Mouse (Mus musculus): ENCODE measurements at regions not wholly inside any gene's neighbourhood (a gene's known extent, or its start where the extent isn't known, plus 50 kb on each side); places are given as distances from the start of the nearest gene placed in this dataset.

- Histone ChIP-seq H3K4me1 (replicated peaks) (no peaks in the 10 kb centered on the region), H3K9ac (no peak overlapping the region), H3K4me3 (no peak overlapping the region), H3K4me2 (no peak overlapping the region), H3K27ac (replicated peaks) (no peak overlapping the region), H3K36me3 (no peaks in the 10 kb centered on the region), H3K9me3 (no peaks in the 10 kb centered on the region), H3K27me3 (no peaks in the 10 kb centered on the region; the same call in 1 of the 2 replicates)
- WGBS = 14% methylated on average over 8 of the region's 8 CpGs
- ATAC-seq (ENCODE audit: low FRiP score, low read depth) = no peak
Measured at GRCm38 (mm10) chr5:119378261-119378660, 292.2 kb upstream of the Tbx3 start.

GRCm38 (mm10) chr5:119379915-119380432 lies 290.5 kb upstream of the Tbx3 start:
- Histone ChIP-seq H3K9me3 (no peaks in the 10 kb centered on the region), H3K4me3 (no peak overlapping the region), H3K9ac (no peak overlapping the region), H3K36me3 (no peaks in the 10 kb centered on the region), H3K4me2 (no peak overlapping the region), H3K27me3 (no peaks in the 10 kb centered on the region; the same call in 1 of the 2 replicates), H3K4me1 (replicated peaks) (no peaks in the 10 kb centered on the region), H3K27ac (replicated peaks) (no peak overlapping the region)
- no peak for ATAC-seq (ENCODE audit: low FRiP score, low read depth)
- 84% methylated on average over 6 of the region's 6 CpGs for WGBS

- Histone ChIP-seq H3K4me1 (replicated peaks) (no peaks in the 10 kb centered on the region), H3K4me2 (no peak overlapping the region), H3K27ac (replicated peaks) (no peak overlapping the region), H3K4me3 (no peak overlapping the region), H3K27me3 (no peaks in the 10 kb centered on the region; the same call in 1 of the 2 replicates), H3K9ac (no peak overlapping the region), H3K9me3 (no peaks in the 10 kb centered on the region), H3K36me3 (no peaks in the 10 kb centered on the region)
- 36% methylated on average over 12 of the region's 12 CpGs for WGBS
- ATAC-seq (ENCODE audit: low FRiP score, low read depth) = no peak
Measured at GRCm38 (mm10) chr5:119381495-119381894, 289.0 kb upstream of the Tbx3 start.

DNA sequence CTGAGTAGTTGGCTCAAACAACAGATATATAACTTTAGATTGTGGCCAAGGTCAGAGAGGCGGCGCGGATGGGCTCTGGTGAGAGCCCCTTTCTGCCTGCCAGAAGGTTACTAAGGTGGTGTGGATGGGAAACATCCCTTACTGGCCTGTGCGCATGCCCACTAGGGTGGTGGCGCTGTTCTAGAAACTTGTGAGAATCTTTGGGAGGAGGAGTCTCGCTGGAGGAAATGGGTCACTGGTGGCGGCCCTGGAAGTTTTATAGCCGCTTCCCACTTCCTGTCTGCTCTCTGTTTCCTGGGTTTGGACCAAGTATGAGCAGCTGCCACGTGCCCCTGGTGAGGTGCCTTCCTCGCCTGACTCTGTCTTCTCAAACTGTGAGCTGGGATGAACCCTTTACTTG lies 285.0 kb upstream of the Tbx3 start:
- ATAC-seq (ENCODE audit: low FRiP score, low read depth) = no peak
- Histone ChIP-seq H3K9ac (no peak overlapping the region), H3K9me3 (no peaks in the 10 kb centered on the region), H3K36me3 (no peaks in the 10 kb centered on the region), H3K4me1 (replicated peaks) (no peaks in the 10 kb centered on the region; the same call in 1 of the 2 replicates), H3K27me3 (no peaks in the 10 kb centered on the region), H3K4me3 (no peak overlapping the region), H3K27ac (replicated peaks) (no peak overlapping the region), H3K4me2 (no peak overlapping the region)
- 94% methylated on average over 10 of the region's 10 CpGs for WGBS

GRCm38 (mm10) chr5:119386821-119387220 lies 283.6 kb upstream of the Tbx3 start:
- 70% methylated on average over 8 of the region's 8 CpGs for WGBS
- Histone ChIP-seq H3K4me1 (replicated peaks) (no peaks in the 10 kb centered on the region; the same call in 1 of the 2 replicates), H3K36me3 (no peaks in the 10 kb centered on the region), H3K9me3 (no peaks in the 10 kb centered on the region), H3K27me3 (no peaks in the 10 kb centered on the region), H3K4me3 (no peak overlapping the region), H3K4me2 (no peak overlapping the region), H3K9ac (no peak overlapping the region), H3K27ac (replicated peaks) (no peak overlapping the region)
- no peak for ATAC-seq (ENCODE audit: low FRiP score, low read depth)

- H3K9me3 ChIP-seq = no peaks in the 10 kb centered on the region
- H3K36me3 ChIP-seq = no peaks in the 10 kb centered on the region
Measured at GRCm38 (mm10) chr5:119387261-119387660, 283.2 kb upstream of the Tbx3 start.

GRCm38 (mm10) chr5:119388841-119389240 lies 281.6 kb upstream of the Tbx3 start:
- ATAC-seq (ENCODE audit: low FRiP score, low read depth) = no peak
- Histone ChIP-seq H3K4me3 (no peak overlapping the region), H3K4me1 (replicated peaks) (no peaks in the 10 kb centered on the region; the same call in 1 of the 2 replicates), H3K27ac (replicated peaks) (no peak overlapping the region), H3K9ac (no peak overlapping the region), H3K27me3 (no peaks in the 10 kb centered on the region), H3K9me3 (no peaks in the 10 kb centered on the region), H3K36me3 (no peaks in the 10 kb centered on the region), H3K4me2 (no peak overlapping the region)
- 61% methylated on average over 5 of the region's 5 CpGs for WGBS

More at GRCm38 (mm10) chr5:119387261-119387660, 283.2 kb upstream of the Tbx3 start:
- Histone ChIP-seq H3K9ac (no peak overlapping the region), H3K4me2 (no peak overlapping the region), H3K27ac (replicated peaks) (no peak overlapping the region), H3K27me3 (no peaks in the 10 kb centered on the region), H3K4me3 (no peak overlapping the region), H3K4me1 (replicated peaks) (no peaks in the 10 kb centered on the region; the same call in 1 of the 2 replicates)
- no peak for ATAC-seq (ENCODE audit: low FRiP score, low read depth)
- 73% methylated on average over 2 of the region's 2 CpGs for WGBS

DNA sequence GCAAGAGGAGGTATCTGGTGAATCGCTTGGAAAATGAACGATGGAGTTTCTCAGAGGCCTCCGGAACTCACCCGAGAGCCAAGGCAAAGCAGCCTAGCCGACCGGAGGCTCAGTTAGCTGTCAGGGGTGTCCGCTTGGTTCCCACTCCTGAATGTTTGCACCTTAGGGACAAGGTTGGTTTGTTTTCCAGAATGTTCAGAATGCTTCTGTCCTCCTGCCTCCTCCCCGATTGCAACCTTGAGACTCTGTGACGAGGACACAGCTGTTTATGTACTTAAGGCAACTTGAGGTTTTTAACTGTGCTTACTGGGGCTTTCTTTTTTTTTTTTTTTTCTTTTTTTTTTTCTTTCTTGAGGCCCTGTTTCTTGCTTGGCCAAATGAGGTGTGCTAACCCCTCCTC lies 281.1 kb upstream of the Tbx3 start:
- no peak overlapping the region; the same call in 1 of the 2 replicates for H3K27ac ChIP-seq (replicated peaks)
- H3K4me1 ChIP-seq (replicated peaks) = no peaks in the 10 kb centered on the region; the same call in 1 of the 2 replicates
- H3K36me3 ChIP-seq = no peaks in the 10 kb centered on the region
- H3K9me3 ChIP-seq = no peaks in the 10 kb centered on the region
- no peak overlapping the region for H3K4me2 ChIP-seq
- ATAC-seq (ENCODE audit: low FRiP score, low read depth) = no peak
- no peaks in the 10 kb centered on the region for H3K27me3 ChIP-seq
- H3K9ac ChIP-seq = no peak overlapping the region
- WGBS = 71% methylated on average over 9 of the region's 9 CpGs
- no peak overlapping the region for H3K4me3 ChIP-seq

- no peak overlapping the region for H3K4me2 ChIP-seq
- no peak overlapping the region for H3K9ac ChIP-seq
- no peaks in the 10 kb centered on the region for H3K9me3 ChIP-seq
- no peak overlapping the region for H3K4me3 ChIP-seq
- H3K27ac ChIP-seq (replicated peaks) = no peak overlapping the region
- H3K36me3 ChIP-seq = no peaks in the 10 kb centered on the region
- no peaks in the 10 kb centered on the region; the same call in 1 of the 2 replicates for H3K4me1 ChIP-seq (replicated peaks)
- WGBS = 72% methylated on average over 6 of the region's 7 CpGs
- ATAC-seq (ENCODE audit: low FRiP score, low read depth) = no peak
- no peaks in the 10 kb centered on the region for H3K27me3 ChIP-seq
Measured at GRCm38 (mm10) chr5:119389857-119390256, 280.6 kb upstream of the Tbx3 start.

DNA sequence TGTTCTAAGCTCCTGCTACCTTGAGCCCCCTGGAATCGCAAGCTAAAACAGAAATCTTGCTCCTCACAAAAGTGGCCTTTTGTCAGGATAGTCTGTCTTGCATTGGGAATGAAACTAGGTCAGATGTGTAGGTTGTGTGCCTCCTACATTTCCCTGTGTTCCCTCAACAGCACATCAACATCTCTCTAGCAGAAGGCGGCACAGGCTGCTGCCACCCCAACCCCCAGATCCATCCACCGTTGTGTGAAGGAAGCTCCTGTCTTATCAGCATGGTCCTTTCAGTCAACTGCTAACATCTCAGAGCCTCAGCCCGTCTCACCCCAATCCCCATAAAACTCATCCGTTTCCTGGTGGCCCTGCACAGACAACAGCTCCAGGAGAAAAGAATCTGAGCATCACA lies 272.0 kb upstream of the Tbx3 start:
- Histone ChIP-seq H3K9me3 (no peaks in the 10 kb centered on the region), H3K27me3 (no peaks in the 10 kb centered on the region), H3K4me2 (no peak overlapping the region), H3K4me1 (replicated peaks) (peaks cover 6% of the 10 kb centered on the region), H3K27ac (replicated peaks) (no peak overlapping the region), H3K4me3 (no peak overlapping the region), H3K9ac (no peak overlapping the region), H3K36me3 (no peaks in the 10 kb centered on the region)
- no peak for ATAC-seq (ENCODE audit: low FRiP score, low read depth)
- WGBS = 86% methylated on average over 5 of the region's 5 CpGs

- H3K4me1 ChIP-seq (replicated peaks) = peaks cover 6% of the 10 kb centered on the region
- no peak for ATAC-seq (ENCODE audit: low FRiP score, low read depth)
- H3K4me2 ChIP-seq = no peak overlapping the region
- H3K9ac ChIP-seq = no peak overlapping the region
- no peaks in the 10 kb centered on the region for H3K36me3 ChIP-seq
- H3K9me3 ChIP-seq = no peaks in the 10 kb centered on the region
- WGBS = 26% methylated on average over 6 of the region's 6 CpGs
- no peak overlapping the region for H3K27ac ChIP-seq (replicated peaks)
- H3K4me3 ChIP-seq = no peak overlapping the region
- no peaks in the 10 kb centered on the region for H3K27me3 ChIP-seq
Measured at GRCm38 (mm10) chr5:119400223-119400935, 270.1 kb upstream of the Tbx3 start.

DNA sequence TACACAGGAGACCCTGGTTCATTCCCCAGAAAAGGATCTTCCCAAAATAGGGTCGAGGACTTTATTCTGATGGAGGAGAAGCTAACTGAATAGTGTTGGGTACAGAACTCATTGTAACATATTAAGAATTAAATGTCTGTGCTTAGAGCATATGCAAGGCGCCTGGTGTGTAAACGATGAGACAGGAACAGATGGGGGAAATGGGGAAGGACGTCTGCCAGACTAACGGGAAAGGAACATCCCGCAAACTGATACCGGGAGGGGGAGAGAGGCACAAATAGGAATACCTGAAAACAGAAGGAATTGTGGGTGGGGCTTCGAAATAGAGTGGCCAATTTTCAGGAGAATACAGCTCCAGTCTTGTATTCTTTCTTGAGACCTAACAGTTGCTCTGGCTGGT lies 268.6 kb upstream of the Tbx3 start:
- Histone ChIP-seq H3K4me1 (replicated peaks) (peaks cover 6% of the 10 kb centered on the region), H3K27me3 (no peaks in the 10 kb centered on the region), H3K9me3 (no peaks in the 10 kb centered on the region), H3K4me2 (no peak overlapping the region), H3K36me3 (no peaks in the 10 kb centered on the region), H3K27ac (replicated peaks) (no peak overlapping the region), H3K4me3 (no peak overlapping the region), H3K9ac (no peak overlapping the region)
- WGBS = 82% methylated on average over 8 of the region's 8 CpGs
- no peak for ATAC-seq (ENCODE audit: low FRiP score, low read depth)
